Mouse (Mus musculus) G1E-ER4 (cell line): ENCODE data around the gene Kctd3. TPM values are rescaled to one million over a fixed set of nuclear protein-coding genes. Genes with fewer than 3 reads are reported as not detected.

Experiments
- GATA1 ChIP-seq: IDR thresholded peaks from one replicate; pipeline ENCODE4 v1.8.0; 2012; ENCODE audit warnings: low read length, inconsistent platforms
- polyA plus RNA-seq: library from polyadenylated mRNA; stranded (reverse); fragments of >175 nt; gene quantifications from 2 replicates; pipeline ENCODE4 v1.2.3, GENCODE M21; 2012

The Kctd3 gene
- polyA plus RNA-seq = 49.1 and 52.9 TPM in 2 replicates

GRCm38 (mm10) chr1:189007239-189007979 lies at the start of gene Kctd3:
Kctd3 (minus strand) TSS chr1:189007841.
- TF ChIP-seq GATA1 = no peak

GRCm38 (mm10) chr1:189057425-189057824 lies 49.8 kb upstream of the Kctd3 start:
- no peak for TF ChIP-seq GATA1

- TF ChIP-seq GATA1 = no peak
These were observed 48.3 kb upstream of the Kctd3 start for GRCm38 (mm10) chr1:189055933-189056332.

- no peak for TF ChIP-seq GATA1
These were observed 47.4 kb upstream of the Kctd3 start for GRCm38 (mm10) chr1:189054941-189055551.

- TF ChIP-seq GATA1 = no peak
These were observed 46.5 kb upstream of the Kctd3 start for GRCm38 (mm10) chr1:189054191-189054590.

- TF ChIP-seq GATA1 = no peak
These were observed 44.5 kb upstream of the Kctd3 start for GRCm38 (mm10) chr1:189052189-189052588.

- TF ChIP-seq GATA1 = no peak
These were observed 42.5 kb upstream of the Kctd3 start for GRCm38 (mm10) chr1:189050122-189050521.

GRCm38 (mm10) chr1:189048331-189048730 lies 40.7 kb upstream of the Kctd3 start:
- TF ChIP-seq GATA1 = no peak

GRCm38 (mm10) chr1:189047918-189048317 lies 40.3 kb upstream of the Kctd3 start:
- TF ChIP-seq GATA1 = no peak

- TF ChIP-seq GATA1 = no peak
These were observed 39.2 kb upstream of the Kctd3 start for GRCm38 (mm10) chr1:189046831-189047230.

GRCm38 (mm10) chr1:189046301-189046700 lies 38.7 kb upstream of the Kctd3 start:
- no peak for TF ChIP-seq GATA1

GRCm38 (mm10) chr1:189041261-189041660 lies 33.6 kb upstream of the Kctd3 start:
- TF ChIP-seq GATA1 = no peak

- no peak for TF ChIP-seq GATA1
These were observed 31.7 kb upstream of the Kctd3 start for GRCm38 (mm10) chr1:189039348-189039747.

GRCm38 (mm10) chr1:189030975-189031374 lies 23.3 kb upstream of the Kctd3 start:
- no peak for TF ChIP-seq GATA1

GRCm38 (mm10) chr1:189028267-189028666 lies 20.6 kb upstream of the Kctd3 start:
- no peak for TF ChIP-seq GATA1

- no peak for TF ChIP-seq GATA1
These were observed 19.2 kb upstream of the Kctd3 start for GRCm38 (mm10) chr1:189026885-189027284.

GRCm38 (mm10) chr1:189023701-189024080 lies 16.1 kb upstream of the Kctd3 start:
- TF ChIP-seq GATA1 = no peak
